Mouse (Mus musculus) thymus, postnatal 10 days (tissue): ENCODE results near the gene Abca5.

Experiments
- DNase-seq, 2 experiments: peaks; one replicate each; pipeline ENCODE4 v3.0.0; 2021; ENCODE audit warnings: low spot score in 2 of 2

Abca5 gene

GRCm38 (mm10) chr11:110303411-110303810 is 34.1 kb downstream of the Abca5 start:
- DNase-seq = no peak

DNA sequence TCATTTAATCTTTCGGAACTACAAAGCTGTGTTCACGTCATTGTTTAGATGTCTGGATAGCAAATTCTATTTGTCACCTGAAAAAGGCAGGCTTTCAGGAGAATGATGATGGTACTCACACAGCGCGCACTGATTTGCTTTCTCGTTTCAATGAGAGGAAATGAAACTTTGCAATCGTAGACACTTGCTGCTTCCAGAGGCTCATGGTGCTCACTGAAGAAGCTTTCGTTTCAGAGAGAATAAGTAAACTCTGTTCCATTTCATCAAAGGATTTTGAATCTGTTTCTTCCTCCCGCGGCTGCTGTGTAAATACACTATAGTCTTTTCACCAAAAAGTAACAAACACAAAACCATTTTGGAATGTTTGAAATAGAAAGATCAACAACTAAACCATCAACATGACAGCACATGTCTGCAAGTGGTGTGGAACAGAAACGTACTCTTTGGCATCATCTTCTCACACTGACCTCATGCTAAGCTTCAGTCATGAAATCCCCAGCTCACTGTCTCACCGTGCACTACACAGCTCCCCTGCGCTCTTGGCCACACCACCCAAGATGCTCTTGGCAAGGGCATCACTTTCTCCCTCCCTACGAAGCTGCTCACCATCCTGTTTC is 39.5 kb downstream of the Abca5 start:
- DNase-seq = no peak

DNA sequence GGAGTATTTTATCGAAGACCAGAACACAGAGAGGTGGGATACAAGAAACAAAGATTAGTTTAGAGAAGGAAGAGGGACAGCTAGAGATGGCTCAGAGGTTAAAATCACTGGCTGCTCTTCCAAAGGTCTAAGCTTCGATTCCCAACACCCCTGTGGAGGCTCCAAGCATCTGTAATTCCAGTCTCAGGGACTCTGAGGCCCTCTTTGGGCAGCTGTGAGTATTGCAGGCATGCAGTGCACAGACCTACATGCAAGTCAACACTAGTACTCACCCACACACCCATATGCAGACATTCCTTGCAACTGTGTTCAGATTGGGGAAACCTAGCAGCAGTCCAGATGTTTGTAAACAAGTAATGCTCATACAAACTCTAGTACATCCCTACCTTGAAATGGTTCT is 46.9 kb downstream of the Abca5 start:
- no peak for DNase-seq

DNA sequence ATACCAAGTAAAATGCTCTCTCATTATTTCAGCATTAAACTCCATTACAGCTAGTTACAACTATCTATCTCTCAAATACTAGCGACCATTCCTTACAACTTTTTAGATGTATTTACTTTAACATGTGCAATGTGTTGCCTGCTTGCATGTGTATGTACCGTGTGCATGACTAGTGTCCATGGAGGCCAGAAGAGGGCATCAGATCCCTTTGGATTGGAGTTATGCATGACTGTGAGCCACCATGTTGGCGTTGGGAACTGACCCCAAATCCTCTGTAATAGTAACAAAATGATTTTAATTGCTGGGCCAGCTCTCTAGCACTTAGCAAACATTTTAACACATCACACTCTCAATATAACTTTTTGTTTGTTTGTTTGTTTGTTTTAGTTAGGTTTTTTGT is 49.1 kb downstream of the Abca5 start:
- DNase-seq = no peak

GRCm38 (mm10) chr11:110287694-110288093 is 49.8 kb downstream of the Abca5 start:
- DNase-seq = no peak

DNA sequence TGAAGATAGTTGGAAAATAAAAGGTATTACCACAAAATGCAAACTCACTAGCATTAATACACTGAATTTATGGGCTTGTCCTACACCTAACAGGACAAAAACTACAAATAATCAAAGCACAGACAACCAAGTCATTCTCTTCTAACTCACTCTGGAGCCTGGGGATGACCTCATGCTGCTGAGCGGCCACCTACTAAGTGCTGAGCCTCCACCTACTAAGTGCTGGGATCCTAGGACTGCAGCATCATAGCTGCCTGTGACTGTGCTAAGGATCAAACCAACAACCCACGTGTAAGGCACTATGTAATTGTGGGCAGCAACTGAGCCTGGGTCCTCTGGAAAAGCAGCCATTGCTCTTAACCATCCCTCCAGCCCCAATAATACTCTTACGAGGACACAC is 51.2 kb downstream of the Abca5 start:
- no peak for DNase-seq

GRCm38 (mm10) chr11:110284849-110285248 is 52.7 kb downstream of the Abca5 start:
- DNase-seq = no peak

- no peak for DNase-seq
Measured at GRCm38 (mm10) chr11:110284185-110284787, 53.2 kb downstream of the Abca5 start.

- no peak for DNase-seq
Measured at GRCm38 (mm10) chr11:110274794-110275193, 62.7 kb downstream of the Abca5 start.

- DNase-seq = peak; percentile 11 to 60
Measured at GRCm38 (mm10) chr11:110271745-110272144, 65.8 kb downstream of the Abca5 start.

- peak; percentile 66 to 94 for DNase-seq
Measured at GRCm38 (mm10) chr11:110268244-110268844, 69.2 kb downstream of the Abca5 start.

DNA sequence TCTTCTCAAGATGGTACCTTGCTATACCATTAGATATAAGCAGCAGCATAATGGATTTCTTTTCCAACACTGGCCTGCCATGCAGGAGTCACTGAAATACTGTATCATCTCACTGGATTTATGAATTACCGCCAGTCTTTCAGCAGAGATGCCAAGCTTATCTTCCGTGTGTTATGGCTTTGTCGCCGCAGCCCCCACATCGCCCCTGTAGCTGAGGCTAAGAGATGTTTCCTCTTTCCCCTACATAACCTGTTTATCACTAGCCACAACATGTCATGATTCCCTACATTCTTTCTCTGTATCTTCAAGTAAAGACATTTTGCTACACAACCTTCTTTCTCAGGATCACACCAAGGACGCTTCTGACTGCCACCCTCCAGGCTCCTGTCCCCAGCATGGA is 70.3 kb downstream of the Abca5 start:
- DNase-seq = no peak

GRCm38 (mm10) chr11:110266757-110267156 is 70.8 kb downstream of the Abca5 start:
- DNase-seq = no peak

DNA sequence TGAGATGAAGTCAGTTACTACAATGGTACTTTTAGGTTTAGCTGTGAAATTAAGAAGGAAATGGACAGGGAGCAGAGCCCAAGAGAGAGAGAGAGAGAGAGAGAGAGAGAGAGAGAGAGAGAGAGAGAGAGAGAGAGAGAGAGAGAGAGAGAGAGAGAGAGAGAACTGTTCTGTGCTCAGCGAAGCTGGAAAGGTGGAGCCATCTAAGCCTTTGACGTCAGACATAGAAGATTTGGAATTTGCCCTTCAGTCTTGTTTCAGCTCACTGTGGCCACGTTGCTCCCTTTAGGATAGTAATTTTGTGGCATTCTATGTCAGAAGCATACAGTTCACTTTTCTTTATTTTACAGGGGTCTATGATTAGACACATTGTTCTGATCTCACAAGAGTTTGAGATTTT is 75.6 kb downstream of the Abca5 start:
- no peak for DNase-seq

GRCm38 (mm10) chr11:110257911-110258310 is 79.6 kb downstream of the Abca5 start:
- DNase-seq = no peak

- DNase-seq = no peak
Measured at GRCm38 (mm10) chr11:110257061-110257460, 80.5 kb downstream of the Abca5 start.

- no peak for DNase-seq
Measured at GRCm38 (mm10) chr11:110252256-110252655, 85.3 kb downstream of the Abca5 start.

- DNase-seq = no peak
Measured at GRCm38 (mm10) chr11:110251534-110251933, 86.0 kb downstream of the Abca5 start, which contains the start of gene Abca6. TSS of gene Abca6 (minus strand) at chr11:110251776.

DNA sequence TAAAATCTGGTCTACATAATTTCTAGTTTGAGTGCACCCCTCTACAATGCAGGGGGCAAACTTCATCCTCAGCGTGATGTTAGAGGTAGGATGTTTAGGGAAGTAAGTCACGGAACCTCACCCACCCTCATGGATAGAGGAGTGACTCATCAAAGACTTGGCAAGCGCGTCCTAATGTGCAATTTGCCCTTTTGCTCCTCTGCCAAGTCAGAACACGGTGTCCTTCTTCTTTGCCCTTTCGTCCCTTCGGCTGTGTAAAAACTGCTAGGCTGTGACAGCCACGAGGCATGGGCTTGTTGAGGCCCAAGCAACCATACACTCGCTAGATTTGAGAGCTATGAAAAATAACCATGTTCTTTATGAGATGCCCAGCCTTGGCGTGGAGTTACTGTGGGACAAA is 92.8 kb downstream of the Abca5 start:
- DNase-seq = no peak

- DNase-seq = no peak
Measured at GRCm38 (mm10) chr11:110237466-110237865, 100.0 kb downstream of the Abca5 start.

DNA sequence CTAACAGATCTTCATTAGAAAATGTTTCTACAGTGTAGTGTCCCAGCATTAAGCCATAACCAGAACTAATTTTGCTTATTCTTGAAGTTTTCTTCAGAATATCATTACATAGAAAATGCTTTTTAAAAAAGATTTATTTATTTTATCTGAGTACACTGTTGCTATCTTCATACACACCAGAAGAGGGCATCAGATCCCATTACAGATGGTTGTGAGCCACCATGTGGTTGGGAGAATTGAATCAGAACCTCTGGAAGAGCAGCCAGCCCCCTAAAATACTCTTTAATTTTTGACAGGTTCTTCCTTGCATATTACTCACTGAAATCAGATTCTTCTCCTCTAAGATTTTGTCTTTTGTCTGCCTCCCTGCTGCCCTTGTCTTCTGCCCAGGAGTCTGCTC is 104.5 kb downstream of the Abca5 start:
- no peak for DNase-seq
